Mouse (Mus musculus): ENCODE measurements around the gene Inip.

DNA sequence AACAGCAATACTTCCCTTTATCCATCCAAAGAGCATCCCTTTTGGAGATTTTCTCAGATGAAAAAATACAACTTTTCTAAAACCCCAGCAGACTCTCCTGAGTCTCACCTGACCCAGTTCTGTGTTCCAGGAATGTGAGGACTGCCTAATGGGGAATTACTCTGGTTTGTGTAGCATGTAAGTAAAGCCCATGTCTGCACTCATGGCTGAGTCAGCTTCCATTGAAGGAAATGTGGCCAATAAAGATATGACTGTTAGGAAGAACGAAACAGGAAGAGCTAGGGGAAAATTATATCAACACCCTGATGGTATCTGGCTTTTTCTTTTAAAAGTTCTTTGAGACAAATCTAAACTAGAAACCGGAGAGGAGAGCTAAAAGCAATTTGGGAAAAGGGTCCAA is 33.7 kb downstream of the Inip start:
- TF ChIP-seq CTCF (IDR thresholded peaks at IDR 0.05; ENCODE audit: low read depth, low read length) (no peak), POLR2A (IDR thresholded peaks at IDR 0.05; ENCODE audit: extremely low read depth, insufficient read depth, low read length) (no peak)
